Comparison of ENCODE assay signal across 8 mouse cellular contexts in genomic region chr10:80248971-80249640, GRCm38 (mm10). TPM values are rescaled to one million over a fixed set of nuclear protein-coding genes. Genes with fewer than 3 reads are reported as not detected.
DNase-seq lines count a peak whose midpoint lies in the region; ATAC-seq and TF ChIP-seq lines count a peak whose summit lies in the region.

Gene Ndufs7 (plus strand): TSS chr10:80249121.

- peak within 1 kb of the TSS; percentile 71 for H3ac ChIP-seq in C2C12 (ENCODE audit: control insufficient read depth, insufficient read length, low read depth)
- peak within 1 kb of the TSS; percentile 25 for H3ac ChIP-seq in myocyte (ENCODE audit: control insufficient read depth, insufficient read length)

- H3K79me3 ChIP-seq in C2C12 (ENCODE audit: low read depth) = peaks cover 32% of the 10 kb centered on the region

- DNase-seq in brain, embryonic 14.5 days (ENCODE audit: low read depth) = peak; percentile 97
- peak; percentile 89 for DNase-seq in liver, adult 2 months (ENCODE audit: extremely low read depth, low read depth, low spot score)
- DNase-seq in splenic B cell, adult 2 months (ENCODE audit: low read depth, low spot score) = peak; percentile 98

- H3K4me3 ChIP-seq in C2C12 (ENCODE audit: insufficient read depth, poor library complexity, severe bottlenecking) (peak within 1 kb of the TSS; percentile 63), myocyte (peak within 1 kb of the TSS; percentile 73)
- H3K4me3 ChIP-seq in erythroblast, embryonic 14.5 days (replicated peaks) = peak within 1 kb of the TSS; percentile 82
- peak within 1 kb of the TSS; percentile 95 for H3K4me3 ChIP-seq in heart, embryonic 11.5 days (ENCODE audit: low read depth, low read length)
- H3K4me3 ChIP-seq in kidney, embryonic 16.5 days (ENCODE audit: low read length) = peak within 1 kb of the TSS; percentile 97
- peak within 1 kb of the TSS; percentile 89 for H3K4me3 ChIP-seq in liver, adult 2 months (ENCODE audit: insufficient read depth, low read depth, low read length)

- TF ChIP-seq CTCF in C2C12 (IDR thresholded peaks at IDR 0.05; ENCODE audit: control insufficient read depth, insufficient read depth, insufficient read length) = no peak
- no peak for TF ChIP-seq CTCF in brain, embryonic 14.5 days (IDR thresholded peaks at IDR 0.05; ENCODE audit: borderline replicate concordance, extremely low read depth, insufficient read depth, insufficient read length)
- TF ChIP-seq CTCF in liver, adult 2 months (IDR thresholded peaks at IDR 0.05; ENCODE audit: low read depth, low read length) = no peak

- H3K9me3 ChIP-seq in erythroblast, embryonic 14.5 days (ENCODE audit: control insufficient read depth, low read length) = no peaks in the 10 kb centered on the region
- no peaks in the 10 kb centered on the region for H3K9me3 ChIP-seq in heart, embryonic 11.5 days (replicated peaks; ENCODE audit: control insufficient read depth, low read length)
- no peaks in the 10 kb centered on the region for H3K9me3 ChIP-seq in kidney, embryonic 16.5 days (ENCODE audit: low read length)

- TF ChIP-seq POLR2A in brain, embryonic 14.5 days (IDR thresholded peaks at IDR 0.05; ENCODE audit: borderline replicate concordance, extremely low read depth, insufficient read depth, insufficient read length, poor library complexity, severe bottlenecking) = peak; percentile 63; the same call in 1 of the 2 replicates
- peak; percentile 93 for TF ChIP-seq POLR2A in liver, adult 2 months (IDR thresholded peaks at IDR 0.05; ENCODE audit: extremely low read depth, insufficient read depth, low read length)
- TF ChIP-seq POLR2A in myocyte (IDR thresholded peaks at IDR 0.05; ENCODE audit: insufficient read length, low read depth) = peak; percentile 93

- peak within 1 kb of the TSS; percentile 98 for H3K9ac ChIP-seq in heart, embryonic 11.5 days (ENCODE audit: low read depth, low read length)
- H3K9ac ChIP-seq in kidney, embryonic 16.5 days (replicated peaks; ENCODE audit: low read length) = peak within 1 kb of the TSS; percentile 96
- peak within 1 kb of the TSS; percentile 94 for H3K9ac ChIP-seq in liver, adult 2 months (ENCODE audit: low read depth, low read length)

- H3K27ac ChIP-seq in heart, embryonic 11.5 days (ENCODE audit: low read depth, low read length) = peak within 1 kb of the TSS; percentile 92
- peak within 1 kb of the TSS; percentile 96 for H3K27ac ChIP-seq in kidney, embryonic 16.5 days (ENCODE audit: low read length)
- peak within 1 kb of the TSS; percentile 95 for H3K27ac ChIP-seq in liver, adult 2 months (replicated peaks; ENCODE audit: insufficient read depth, low read depth, low read length)

- H3K4me1 ChIP-seq in erythroblast, embryonic 14.5 days (ENCODE audit: control insufficient read depth) = peaks cover 65% of the 10 kb centered on the region
- H3K4me1 ChIP-seq in heart, embryonic 11.5 days (ENCODE audit: control insufficient read depth, insufficient read depth, low read length) = peaks cover 17% of the 10 kb centered on the region
- peaks cover 17% of the 10 kb centered on the region for H3K4me1 ChIP-seq in kidney, embryonic 16.5 days (ENCODE audit: insufficient read depth, low read length)
- peaks cover 24% of the 10 kb centered on the region for H3K4me1 ChIP-seq in liver, adult 2 months (ENCODE audit: control insufficient read depth, insufficient read depth, low read length)

- H3K4me2 ChIP-seq in heart, embryonic 11.5 days = peak within 1 kb of the TSS; percentile 95
- H3K4me2 ChIP-seq in kidney, embryonic 16.5 days (replicated peaks; ENCODE audit: low read depth, low read length) = peak within 1 kb of the TSS; percentile 84
- H3K4me2 ChIP-seq in myocyte (ENCODE audit: low read depth) = peak within 1 kb of the TSS; percentile 76

- under 1% methylated on average over 53 of the region's 53 CpGs for WGBS in heart, embryonic 11.5 days (ENCODE audit: insufficient replicate concordance)
- WGBS in kidney, embryonic 16.5 days = 0% methylated on average over 53 of the region's 53 CpGs
- under 1% methylated on average over 53 of the region's 53 CpGs for WGBS in liver, adult 2 months

- peak; percentile 84 for ATAC-seq in heart, embryonic 11.5 days (replicated peaks; ENCODE audit: insufficient number of reproducible peaks, low FRiP score, low TSS enrichment)
- peak; percentile 90 for ATAC-seq in kidney, embryonic 16.5 days (ENCODE audit: low FRiP score, low TSS enrichment)

- H3K79me2 ChIP-seq in C2C12 (ENCODE audit: control insufficient read depth, insufficient read depth) (peaks cover 43% of the 10 kb centered on the region), myocyte (ENCODE audit: control insufficient read depth, insufficient read depth) (peaks cover 31% of the 10 kb centered on the region)
- peaks cover 16% of the 10 kb centered on the region; the same call in 1 of the 2 replicates for H3K79me2 ChIP-seq in liver, adult 2 months (ENCODE audit: control insufficient read depth, insufficient read depth, low read length)

- H3K36me3 ChIP-seq in C2C12 (ENCODE audit: control insufficient read depth, insufficient read depth) (peaks cover 36% of the 10 kb centered on the region), myocyte (ENCODE audit: control insufficient read depth, insufficient read depth) (peaks cover under 1% of the 10 kb centered on the region)
- peaks cover 48% of the 10 kb centered on the region for H3K36me3 ChIP-seq in erythroblast, embryonic 14.5 days (ENCODE audit: control insufficient read depth)
- H3K36me3 ChIP-seq in heart, embryonic 11.5 days (ENCODE audit: control insufficient read depth, insufficient read depth, low read length) = peaks cover 12% of the 10 kb centered on the region
- peaks cover 14% of the 10 kb centered on the region for H3K36me3 ChIP-seq in kidney, embryonic 16.5 days (ENCODE audit: insufficient read depth, low read length)
- no peaks in the 10 kb centered on the region; the same call in 1 of the 2 replicates for H3K36me3 ChIP-seq in liver, adult 2 months (ENCODE audit: control insufficient read depth, insufficient read depth, low read length)
- H3K36me3 ChIP-seq in splenic B cell, adult 2 months (ENCODE audit: control insufficient read depth, insufficient read depth, low read length, poor library complexity, severe bottlenecking) = no peaks in the 10 kb centered on the region; the same call in 1 of the 2 replicates

- H3K27me3 ChIP-seq in C2C12 (ENCODE audit: control insufficient read depth, insufficient read depth, insufficient read length) = no peaks in the 10 kb centered on the region
- no peaks in the 10 kb centered on the region for H3K27me3 ChIP-seq in erythroblast, embryonic 14.5 days (ENCODE audit: control insufficient read depth)
- no peaks in the 10 kb centered on the region for H3K27me3 ChIP-seq in heart, embryonic 11.5 days (ENCODE audit: control insufficient read depth, insufficient read depth, low read length)
- H3K27me3 ChIP-seq in kidney, embryonic 16.5 days (ENCODE audit: insufficient read depth, low read length) = no peaks in the 10 kb centered on the region
- H3K27me3 ChIP-seq in liver, adult 2 months (ENCODE audit: control insufficient read depth, insufficient read depth, low read length) = no peaks in the 10 kb centered on the region
- no peaks in the 10 kb centered on the region for H3K27me3 ChIP-seq in myocyte (ENCODE audit: control insufficient read depth, insufficient read depth, insufficient read length)
- no peaks in the 10 kb centered on the region for H3K27me3 ChIP-seq in splenic B cell, adult 2 months (ENCODE audit: control insufficient read depth, insufficient read depth, low read length, poor library complexity, severe bottlenecking)

TF ChIP-seq in C2C12, 6 proteins besides CTCF, POLR2A, EP300 and RAD21:
- no peak for TF ChIP-seq MAX (IDR thresholded peaks at IDR 0.05)
- peak; percentile 63 for TF ChIP-seq CEBPB (IDR thresholded peaks at IDR 0.05; ENCODE audit: low read depth)
- TF ChIP-seq MYOD1 (IDR thresholded peaks at IDR 0.05; ENCODE audit: control insufficient read depth, insufficient read length, low read depth) = no peak

TF ChIP-seq in myocyte, 11 proteins besides CTCF, POLR2A, EP300 and RAD21:
- TF ChIP-seq TCF3 (IDR thresholded peaks at IDR 0.05; ENCODE audit: insufficient read length, low read depth) = no peak
- peak; percentile 1 for TF ChIP-seq E2F4 (IDR thresholded peaks at IDR 0.05; ENCODE audit: insufficient read depth)
- TF ChIP-seq MYOD1 (IDR thresholded peaks at IDR 0.05; ENCODE audit: control insufficient read depth in 1 of 3, insufficient read length in 2 of 3, low read depth in 2 of 3) = peak in 1 of 3 experiments; percentile 18
- TF ChIP-seq MAX (IDR thresholded peaks at IDR 0.05; ENCODE audit: low read depth) = no peak
- peak; percentile 85 for TF ChIP-seq CEBPB (IDR thresholded peaks at IDR 0.05; ENCODE audit: insufficient read depth, poor library complexity, severe bottlenecking)
- peak; percentile 93 for TF ChIP-seq POLR2AphosphoS2 (IDR thresholded peaks at IDR 0.05; ENCODE audit: insufficient read length, low read depth)
- no peak for TF ChIP-seq USF1 (IDR thresholded peaks at IDR 0.05; ENCODE audit: low read depth)
- TF ChIP-seq TCF12 (IDR thresholded peaks at IDR 0.05; ENCODE audit: insufficient read depth, poor library complexity, severe bottlenecking) = no peak
- TF ChIP-seq MYOG (IDR thresholded peaks at IDR 0.05; ENCODE audit: control insufficient read depth in 1 of 3, insufficient read depth in 1 of 3, insufficient read length in 2 of 3, low read depth in 2 of 3) = peak in 1 of 3 experiments; percentile 49
- TF ChIP-seq REST (IDR thresholded peaks at IDR 0.05; ENCODE audit: insufficient read depth, insufficient read length) = no peak
- TF ChIP-seq SRF (IDR thresholded peaks at IDR 0.05; ENCODE audit: control insufficient read depth, insufficient read length, low read depth) = peak; percentile 26

RNA-seq across cellular contexts. Expression of gene Ndufs7, which starts in this region (rescaled TPM):
- polyA plus RNA-seq in C2C12 (2012; fragmentation: generic; extraction: Trizol) = 288 TPM
- polyA plus RNA-seq in brain, embryonic 14.5 days (2012; rRNA removed) = 272 and 426 TPM in 2 replicates
- 19.0 and 28.9 TPM in 2 replicates for polyA plus RNA-seq in erythroblast, embryonic 14.5 days (2012)
- 499 and 501 TPM in 2 replicates for polyA plus RNA-seq in heart, embryonic 11.5 days (2014; fragmentation: Nextera tagmentation; extraction: Ambion mirVana)
- polyA plus RNA-seq in kidney, embryonic 16.5 days (2015; fragmentation: Nextera tagmentation; extraction: Ambion mirVana) = 398 and 444 TPM in 2 replicates
- 165 and 186 TPM in 2 replicates for total RNA-seq in liver, adult 2 months (2014; rRNA removed)
- 551 and 560 TPM in 2 replicates for polyA plus RNA-seq in liver, adult 2 months (2012; rRNA removed)
- polyA plus RNA-seq in myocyte (2012; fragmentation: generic; extraction: Trizol) = 407 TPM

Comparison
In these comparisons a context has a peak if more than half of its experiments do, and no peak if none do; other contexts are left out.
1. Peak in every context shown above with its lines: DNase-seq, ATAC-seq, H3K4me3 ChIP-seq and H3K27ac ChIP-seq.